Mouse (Mus musculus) intestine, embryonic 15.5 days (tissue): ENCODE measurements around the gene Mylk2. TPM values are rescaled to one million over a fixed set of nuclear protein-coding genes. Genes with fewer than 3 reads are reported as not detected.

ENCODE experiments used
- ATAC-seq: fragments of 200-750 bp; cut with Nextera tagmentation; 2 replicates; pipeline ENCODE4 v1.8.0; 2017; ENCODE audit warnings: moderate TSS enrichment, moderate library complexity
- H3K27ac ChIP-seq: fragments of 300-500 bp; sonication (generic); 2 replicates; pipeline ENCODE4 v1.5.1; 2015; ENCODE audit warnings: mild to moderate bottlenecking, inconsistent platforms
- H3K27me3 ChIP-seq: fragments of 300-500 bp; sonication (generic); replicated peaks from 2 replicates; pipeline ENCODE4 v1.6.1; 2015; ENCODE audit warnings: inconsistent platforms
- H3K36me3 ChIP-seq: fragments of 300-500 bp; sonication (generic); 2 replicates; pipeline ENCODE4 v1.6.1; 2015; ENCODE audit warnings: inconsistent platforms
- H3K4me1 ChIP-seq: fragments of 300-500 bp; sonication (generic); replicated peaks from 2 replicates; pipeline ENCODE4 v1.6.1; 2015; ENCODE audit warnings: inconsistent platforms
- H3K4me2 ChIP-seq: fragments of 300-500 bp; sonication (generic); replicated peaks from 2 replicates; pipeline ENCODE4 v1.6.1; 2015; ENCODE audit warnings: mild to moderate bottlenecking, inconsistent platforms
- H3K4me3 ChIP-seq: fragments of 300-500 bp; sonication (generic); replicated peaks from 2 replicates; pipeline ENCODE4 v1.5.1; 2015; ENCODE audit warnings: inconsistent platforms
- H3K9ac ChIP-seq: fragments of 300-500 bp; sonication (generic); 2 replicates; pipeline ENCODE4 v1.6.1; 2015; ENCODE audit warnings: inconsistent platforms
- H3K9me3 ChIP-seq: fragments of 300-500 bp; sonication (generic); 2 replicates; pipeline ENCODE4 v1.6.1; 2016; ENCODE audit warnings: inconsistent platforms
- WGBS: fragments of 180-500 bp; shearing (Covaris S2); methylation state at CpG from one replicate; pipeline ENCODE4 v1.1.7; 2015; 5-methylcytosine and 5-hydroxymethylcytosine counted together
- polyA plus RNA-seq: library from polyadenylated mRNA; unstranded; fragments of >200 nt; fragmentation: Nextera tagmentation; extraction: Ambion mirVana; gene quantifications from 2 replicates; pipeline ENCODE4 v1.2.1, GENCODE M21; 2015

Gene Mylk2
- polyA plus RNA-seq, 1 experiment from 2014 or later: 0.06 TPM

GRCm38 (mm10) chr2:152902658-152903057 lies 8.5 kb upstream of the Mylk2 start:
- no peak overlapping the region for H3K9ac ChIP-seq
- H3K27me3 ChIP-seq: no peaks in the 10 kb centered on the region
- no peak overlapping the region for H3K4me3 ChIP-seq
- ATAC-seq: no peak
- no peak overlapping the region for H3K4me2 ChIP-seq
- no peaks in the 10 kb centered on the region for H3K36me3 ChIP-seq
- no peaks in the 10 kb centered on the region for H3K9me3 ChIP-seq
- H3K27ac ChIP-seq: no peak overlapping the region
- H3K4me1 ChIP-seq: peaks cover 16% of the 10 kb centered on the region
- 45% methylated on average over 3 of the region's 3 CpGs for WGBS

- Histone ChIP-seq H3K4me2 (no peak overlapping the region), H3K9me3 (no peaks in the 10 kb centered on the region), H3K27ac (no peak overlapping the region), H3K36me3 (no peaks in the 10 kb centered on the region), H3K9ac (no peak overlapping the region), H3K27me3 (no peaks in the 10 kb centered on the region), H3K4me1 (peaks cover 16% of the 10 kb centered on the region), H3K4me3 (no peak overlapping the region)
- WGBS: 77% methylated on average over 4 of the region's 4 CpGs
- no peak for ATAC-seq
These were observed 7.6 kb upstream of the Mylk2 start for GRCm38 (mm10) chr2:152903586-152903985.

GRCm38 (mm10) chr2:152904127-152904643 lies 7.0 kb upstream of the Mylk2 start:
- 62% methylated on average over 5 of the region's 5 CpGs for whole genome bisulfite sequencing
- Histone ChIP-seq H3K4me3 (no peak overlapping the region), H3K9me3 (no peaks in the 10 kb centered on the region), H3K4me2 (no peak overlapping the region), H3K4me1 (peaks cover 16% of the 10 kb centered on the region), H3K36me3 (no peaks in the 10 kb centered on the region), H3K9ac (no peak overlapping the region), H3K27ac (no peak overlapping the region), H3K27me3 (no peaks in the 10 kb centered on the region)
- no peak for ATAC-seq

- Histone ChIP-seq H3K4me3 (no peak overlapping the region), H3K4me1 (peaks cover 16% of the 10 kb centered on the region), H3K4me2 (no peak overlapping the region), H3K27ac (no peak overlapping the region), H3K9ac (no peak overlapping the region), H3K36me3 (no peaks in the 10 kb centered on the region), H3K9me3 (no peaks in the 10 kb centered on the region), H3K27me3 (0 out of 2 replicates have a peak, but pooled peaks cover under 1% of the 10 kb centered on the region)
- peak; percentile 65 for ATAC-seq
- 49% methylated on average over 11 of the region's 11 CpGs for WGBS
These were observed 5.9 kb upstream of the Mylk2 start for GRCm38 (mm10) chr2:152905036-152905829.

GRCm38 (mm10) chr2:152906274-152907037 lies 4.7 kb upstream of the Mylk2 start:
- Histone ChIP-seq H3K4me1 (peaks cover 16% of the 10 kb centered on the region), H3K27ac (no peak overlapping the region), H3K9me3 (no peaks in the 10 kb centered on the region), H3K4me3 (no peak overlapping the region), H3K36me3 (no peaks in the 10 kb centered on the region), H3K4me2 (no peak overlapping the region), H3K9ac (no peak overlapping the region), H3K27me3 (peaks cover 12% of the 10 kb centered on the region)
- WGBS: 51% methylated on average over 9 of the region's 9 CpGs
- no peak for ATAC-seq

- WGBS: 71% methylated on average over 14 of the region's 14 CpGs
- H3K27me3 ChIP-seq: peaks cover 21% of the 10 kb centered on the region
- no peak for ATAC-seq
- H3K9me3 ChIP-seq: no peaks in the 10 kb centered on the region
- H3K4me2 ChIP-seq: no peak overlapping the region
- H3K4me3 ChIP-seq: no peak overlapping the region
- no peaks in the 10 kb centered on the region for H3K36me3 ChIP-seq
- no peak overlapping the region for H3K27ac ChIP-seq
- H3K9ac ChIP-seq: no peak overlapping the region
- H3K4me1 ChIP-seq: peaks cover 16% of the 10 kb centered on the region
These were observed 3.8 kb upstream of the Mylk2 start for GRCm38 (mm10) chr2:152907114-152907943.

- no peak for ATAC-seq
- H3K27ac ChIP-seq: no peak overlapping the region
- peaks cover 24% of the 10 kb centered on the region for H3K4me1 ChIP-seq
- no peak overlapping the region for H3K4me2 ChIP-seq
- no peaks in the 10 kb centered on the region for H3K9me3 ChIP-seq
- no peaks in the 10 kb centered on the region for H3K36me3 ChIP-seq
- H3K4me3 ChIP-seq: no peak overlapping the region
- H3K27me3 ChIP-seq: peaks cover 35% of the 10 kb centered on the region
- no peak overlapping the region for H3K9ac ChIP-seq
- whole genome bisulfite sequencing: 74% methylated on average over 6 of the region's 6 CpGs
These were observed 1.3 kb upstream of the Mylk2 start for GRCm38 (mm10) chr2:152909848-152910247.

- Histone ChIP-seq H3K4me1 (peaks cover 18% of the 10 kb centered on the region), H3K27ac (no peak overlapping the region), H3K36me3 (no peaks in the 10 kb centered on the region), H3K9ac (no peak overlapping the region), H3K9me3 (no peaks in the 10 kb centered on the region), H3K4me2 (no peak overlapping the region), H3K27me3 (peaks cover 35% of the 10 kb centered on the region), H3K4me3 (no peak overlapping the region)
- ATAC-seq: no peak
- WGBS: 33% methylated on average over 6 of the region's 6 CpGs
These were observed 280 bp downstream of the Mylk2 start for GRCm38 (mm10) chr2:152911432-152911831.

GRCm38 (mm10) chr2:152913471-152913870 lies 2.3 kb downstream of the Mylk2 start:
- Histone ChIP-seq H3K9me3 (no peaks in the 10 kb centered on the region), H3K36me3 (no peaks in the 10 kb centered on the region), H3K4me2 (no peak overlapping the region), H3K4me1 (peaks cover 13% of the 10 kb centered on the region), H3K9ac (no peak overlapping the region), H3K4me3 (no peak overlapping the region), H3K27ac (no peak overlapping the region), H3K27me3 (peaks cover 39% of the 10 kb centered on the region)
- WGBS: 37% methylated on average over 7 of the region's 7 CpGs
- ATAC-seq: no peak

- Histone ChIP-seq H3K4me3 (no peak overlapping the region; the same call in 1 of the 2 replicates), H3K9ac (peak overlapping the region; percentile 8; the same call in 1 of the 2 replicates)
- 4% methylated on average over 18 of the region's 18 CpGs for WGBS
These were observed 3.4 kb downstream of the Mylk2 start for GRCm38 (mm10) chr2:152914310-152915120.

GRCm38 (mm10) chr2:152915453-152915852 lies 4.3 kb downstream of the Mylk2 start:
- 51% methylated on average over 4 of the region's 4 CpGs for WGBS
- no peaks in the 10 kb centered on the region for H3K36me3 ChIP-seq
- peaks cover 37% of the 10 kb centered on the region for H3K27me3 ChIP-seq
- H3K9me3 ChIP-seq: no peaks in the 10 kb centered on the region
- ATAC-seq: no peak
- H3K9ac ChIP-seq: no peak overlapping the region
- H3K4me2 ChIP-seq: no peak overlapping the region
- peaks cover 17% of the 10 kb centered on the region for H3K4me1 ChIP-seq
- H3K27ac ChIP-seq: no peak overlapping the region
- H3K4me3 ChIP-seq: no peak overlapping the region

More at GRCm38 (mm10) chr2:152914310-152915120, 3.4 kb downstream of the Mylk2 start:
- peaks cover 39% of the 10 kb centered on the region for H3K27me3 ChIP-seq
- H3K27ac ChIP-seq: no peak overlapping the region
- H3K36me3 ChIP-seq: no peaks in the 10 kb centered on the region
- ATAC-seq: peak; percentile 78
- H3K9me3 ChIP-seq: no peaks in the 10 kb centered on the region
- peaks cover 17% of the 10 kb centered on the region for H3K4me1 ChIP-seq
- H3K4me2 ChIP-seq: peak overlapping the region; percentile 49
